ENCODE assay signal across 16 mouse cellular contexts in genomic region chr11:22851416-22851815, GRCm38 (mm10). TPM values are rescaled to one million over a fixed set of nuclear protein-coding genes. Genes with fewer than 3 reads are reported as not detected.
DNase-seq lines count a peak whose midpoint lies in the region; ATAC-seq and TF ChIP-seq lines count a peak whose summit lies in the region.
"Had no signal": no experiment of that assay in that cellular context is flagged by ENCODE, and none has a peak within 500 bp of the region (broad histone marks: within the 10 kb centered on the region; RNA-seq: fewer than 3 reads in every experiment).

No protein-coding gene starts in this region.

- H3K4me1 ChIP-seq in kidney, postnatal 0 days (replicated peaks; ENCODE audit: insufficient read depth, low read length) = peaks cover 44% of the 10 kb centered on the region
- H3K4me1 ChIP-seq in kidney, embryonic 16.5 days (ENCODE audit: insufficient read depth, low read length) = peaks cover 52% of the 10 kb centered on the region
- H3K4me1 ChIP-seq: forebrain, embryonic 15.5 days had no signal

- no peak overlapping the region for H3K9ac ChIP-seq in kidney, postnatal 0 days (ENCODE audit: low read depth, low read length)
- no peak overlapping the region for H3K9ac ChIP-seq in kidney, embryonic 16.5 days (replicated peaks; ENCODE audit: low read length)
- H3K9ac ChIP-seq: embryonic facial prominence, embryonic 15.5 days; forebrain, embryonic 15.5 days; limb, embryonic 15.5 days had no signal

- 44% methylated on average over 4 of the region's 4 CpGs for WGBS in kidney, postnatal 0 days
- 57% methylated on average over 4 of the region's 4 CpGs for WGBS in kidney, embryonic 16.5 days

- H3K27ac ChIP-seq in kidney, postnatal 0 days = peak overlapping the region; percentile 74; the same call in 1 of the 2 replicates
- no peak overlapping the region for H3K27ac ChIP-seq in kidney, embryonic 16.5 days (ENCODE audit: low read length)
- H3K27ac ChIP-seq: embryonic facial prominence, embryonic 15.5 days; forebrain, embryonic 15.5 days; hindbrain, embryonic 10.5 days; limb, embryonic 15.5 days had no signal

- H3K4me3 ChIP-seq in kidney, postnatal 0 days (replicated peaks; ENCODE audit: low read depth, low read length) = no peak overlapping the region
- no peak overlapping the region for H3K4me3 ChIP-seq in kidney, embryonic 16.5 days (ENCODE audit: low read length)
- H3K4me3 ChIP-seq: embryonic facial prominence, embryonic 15.5 days; forebrain, embryonic 15.5 days; hindbrain, embryonic 10.5 days; left cerebral cortex, adult 2 months; limb, embryonic 15.5 days had no signal

- no peak for DNase-seq in kidney, postnatal 0 days (ENCODE audit: low spot score)
- peak; percentile 68 for DNase-seq in CD4-positive helper T cell, adult 2 months (ENCODE audit: low read depth, low spot score)
- peak; percentile 88 for DNase-seq in ES-CJ7 (ENCODE audit: low read depth, low spot score)
- no peak for DNase-seq in right cerebral cortex, postnatal 36 days (ENCODE audit: low spot score in 2 of 2)
- DNase-seq: adrenal gland, postnatal 10 days; cerebellum, postnatal 36 days; kidney, postnatal 10 days had no signal

- no peak for TF ChIP-seq CTCF in kidney, postnatal 0 days (IDR thresholded peaks at IDR 0.05; ENCODE audit: low read depth)

- no peaks in the 10 kb centered on the region for H3K36me3 ChIP-seq in kidney, postnatal 0 days (ENCODE audit: insufficient read depth, low read length)
- H3K36me3 ChIP-seq in kidney, embryonic 16.5 days (ENCODE audit: insufficient read depth, low read length) = no peaks in the 10 kb centered on the region; the same call in 1 of the 2 replicates
- H3K36me3 ChIP-seq: embryonic facial prominence, embryonic 15.5 days; forebrain, embryonic 15.5 days; hindbrain, embryonic 10.5 days; limb, embryonic 15.5 days had no signal

- no peak for ATAC-seq in kidney, postnatal 0 days (replicated peaks; ENCODE audit: low FRiP score, low read depth)
- ATAC-seq in kidney, embryonic 16.5 days (ENCODE audit: low FRiP score, low TSS enrichment) = no peak
- ATAC-seq in inflammation-experienced regulatory T-cells, adult 6 months = peak; percentile 52
- ATAC-seq in monocyte, adult 5-6 weeks (replicated peaks; ENCODE audit: insufficient number of reproducible peaks, low FRiP score, low TSS enrichment, poor library complexity, severe bottlenecking) = no peak
- ATAC-seq: forebrain, embryonic 15.5 days had no signal

- no peaks in the 10 kb centered on the region for H3K27me3 ChIP-seq in kidney, postnatal 0 days (ENCODE audit: insufficient read depth, low read length)
- H3K27me3 ChIP-seq in kidney, embryonic 16.5 days (ENCODE audit: insufficient read depth, low read length) = no peaks in the 10 kb centered on the region

- H3K4me2 ChIP-seq in kidney, postnatal 0 days (ENCODE audit: low read length) = no peak overlapping the region
- H3K4me2 ChIP-seq in kidney, embryonic 16.5 days (replicated peaks; ENCODE audit: low read depth, low read length) = no peak overlapping the region
- H3K4me2 ChIP-seq: embryonic facial prominence, embryonic 15.5 days; forebrain, embryonic 15.5 days; limb, embryonic 15.5 days had no signal

- no peaks in the 10 kb centered on the region for H3K9me3 ChIP-seq in kidney, postnatal 0 days (replicated peaks; ENCODE audit: low read length)
- no peaks in the 10 kb centered on the region for H3K9me3 ChIP-seq in kidney, embryonic 16.5 days (ENCODE audit: low read length)
- H3K9me3 ChIP-seq: embryonic facial prominence, embryonic 15.5 days; forebrain, embryonic 15.5 days; G1E; hindbrain, embryonic 10.5 days; limb, embryonic 15.5 days had no signal

RNA-seq across cellular contexts. Expression of gene B3gnt2, which starts 9.3 kb away (rescaled TPM):
- 20.7 and 22.5 TPM in 2 replicates for polyA plus RNA-seq in kidney, postnatal 0 days (2015; fragmentation: Nextera tagmentation; extraction: Ambion mirVana)
- polyA plus RNA-seq in kidney, embryonic 16.5 days (2015; fragmentation: Nextera tagmentation; extraction: Ambion mirVana) = 8.2 and 13.2 TPM in 2 replicates
- 10 to 100 TPM in 1 of 3 experiments, 1 to 10 TPM in 2; 5.8 to 12.1 (median 7.6) TPM for polyA plus RNA-seq in inflammation-experienced regulatory T-cells, adult 6 months (2017; shearing (Covaris generic))
- 3.6 to 30.4 TPM (median 8.5 TPM) in 3 replicates for total RNA-seq in monocyte, adult 5-6 weeks (2017)

Comparison
In these comparisons a context has a peak if more than half of its experiments do, and no peak if none do; other contexts are left out.
1. DNase-seq: peak in CD4-positive helper T cell, adult 2 months (single experiment) and ES-CJ7 (single experiment); none in kidney, postnatal 0 days (single experiment) and right cerebral cortex, postnatal 36 days (0 of 2).